Mouse (Mus musculus): ENCODE results near the gene Spats1. TPM values are rescaled to one million over a fixed set of nuclear protein-coding genes. Genes with fewer than 3 reads are reported as not detected.
"Not testable (repeated sequence)": the region's sequence is repeated elsewhere in the genome, so short reads cannot be mapped to it uniquely, and the experiment has no call there.

Spats1 gene
- total RNA-seq, 2 experiments from 2014 or later = 0.22 to 0.65 TPM

GRCm38 (mm10) chr17:45490532-45491154 lies 15.4 kb upstream of the Spats1 start:
- DNase-seq = no peak
- intact Hi-C loops (cut with DNase I) = no loop called here

DNA sequence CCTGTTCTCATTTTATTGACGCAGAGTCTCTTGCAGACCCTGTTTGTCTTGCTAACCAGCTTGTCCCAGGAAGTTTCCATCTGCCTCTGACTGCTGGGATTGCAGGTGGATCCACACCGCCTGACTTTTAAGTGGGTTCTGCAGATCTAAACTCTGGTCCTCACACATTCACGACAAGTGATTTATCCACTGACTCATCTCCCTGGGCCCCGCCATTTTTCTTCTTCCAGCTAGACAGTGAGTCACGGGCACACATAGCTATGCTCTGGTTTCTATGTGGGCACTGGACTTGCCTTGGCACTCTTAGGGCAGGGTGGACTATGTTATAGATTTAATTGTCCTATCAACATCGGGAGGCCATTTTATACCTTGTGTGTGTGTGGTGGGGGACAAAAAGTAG lies 14.5 kb upstream of the Spats1 start:
- DNase-seq = no peak
- intact Hi-C loops (cut with DNase I) = no loop called here

DNA sequence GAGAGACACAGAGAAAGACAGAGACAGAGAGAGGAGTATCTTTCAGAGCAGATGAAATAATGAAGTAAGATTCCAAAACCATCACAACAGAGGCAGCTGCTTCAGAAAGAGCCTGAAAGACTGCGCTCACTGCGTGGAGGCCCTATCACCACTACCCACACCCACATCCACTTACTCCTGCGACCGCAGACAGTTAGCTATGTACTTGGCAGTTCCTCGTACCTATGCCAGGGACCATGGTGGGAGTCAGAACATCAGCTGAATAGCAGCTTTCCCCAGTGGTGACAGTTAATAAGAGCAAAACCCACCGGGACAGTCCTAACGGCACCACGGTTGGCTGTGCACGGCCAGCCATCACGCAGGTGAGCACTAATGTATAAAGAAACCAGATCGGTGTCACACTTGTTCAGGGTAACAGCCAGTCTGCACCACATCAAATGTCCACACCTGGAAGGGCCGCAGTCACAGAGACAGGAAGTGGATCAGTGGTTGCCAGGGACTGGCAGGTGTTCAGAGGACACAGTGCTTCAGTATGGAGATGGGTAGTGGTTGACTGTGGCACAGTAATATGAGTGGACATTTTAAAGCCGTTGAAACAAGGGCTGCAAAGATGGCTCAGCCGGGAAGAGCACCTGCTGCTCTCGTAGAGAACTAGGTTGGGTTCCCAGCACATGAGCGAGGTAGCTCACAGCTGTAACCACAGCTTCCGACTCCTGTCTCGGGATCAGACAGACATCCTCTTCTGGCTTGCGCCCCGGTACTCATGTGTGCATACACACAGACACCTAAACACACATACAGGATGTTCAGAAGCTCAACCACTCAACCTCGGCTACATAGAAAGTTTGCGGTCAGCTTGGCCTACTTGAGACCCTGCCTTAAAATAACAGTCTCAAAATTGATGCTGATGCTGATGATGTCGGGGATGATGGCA lies 13.4 kb upstream of the Spats1 start:
- DNase-seq = no peak
- intact Hi-C loops (cut with DNase I) = no loop called here

GRCm38 (mm10) chr17:45487216-45487615 lies 12.0 kb upstream of the Spats1 start:
- DNase-seq = no peak
- intact Hi-C loops (cut with DNase I) = no loop called here

GRCm38 (mm10) chr17:45485581-45485980 lies 10.4 kb upstream of the Spats1 start:
- intact Hi-C loops (cut with DNase I) = no loop called here
- DNase-seq = no peak

DNA sequence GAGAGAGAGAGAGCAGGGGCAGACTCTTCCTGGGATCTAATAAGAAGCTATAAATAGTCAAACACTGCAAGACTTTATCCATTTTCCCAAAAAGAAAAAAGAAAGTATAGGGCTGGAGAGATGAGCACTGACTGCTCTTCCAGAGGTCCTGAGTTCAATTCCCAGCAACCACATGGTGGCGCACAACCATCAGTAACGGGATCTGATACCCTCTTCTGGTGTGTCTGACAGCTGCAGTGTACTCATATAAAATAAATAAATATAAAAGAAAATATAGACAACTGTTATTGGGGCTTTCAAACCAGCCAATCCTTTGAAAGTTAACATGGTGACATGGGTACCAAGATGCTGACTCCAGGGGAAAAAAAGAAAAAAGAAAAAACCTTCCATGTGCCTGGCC lies 5.2 kb upstream of the Spats1 start:
- DNase-seq = no peak
- intact Hi-C loops (cut with DNase I) = no loop called here

GRCm38 (mm10) chr17:45478234-45478825 lies 3.1 kb upstream of the Spats1 start:
- DNase-seq = peak; percentile 81 to 89
- intact Hi-C loops (cut with DNase I) = loop anchor here (1.0 to 5.0 kb wide), 2 partner anchors 74 to 164 kb away; no protein-coding TSS in a partner anchor

DNA sequence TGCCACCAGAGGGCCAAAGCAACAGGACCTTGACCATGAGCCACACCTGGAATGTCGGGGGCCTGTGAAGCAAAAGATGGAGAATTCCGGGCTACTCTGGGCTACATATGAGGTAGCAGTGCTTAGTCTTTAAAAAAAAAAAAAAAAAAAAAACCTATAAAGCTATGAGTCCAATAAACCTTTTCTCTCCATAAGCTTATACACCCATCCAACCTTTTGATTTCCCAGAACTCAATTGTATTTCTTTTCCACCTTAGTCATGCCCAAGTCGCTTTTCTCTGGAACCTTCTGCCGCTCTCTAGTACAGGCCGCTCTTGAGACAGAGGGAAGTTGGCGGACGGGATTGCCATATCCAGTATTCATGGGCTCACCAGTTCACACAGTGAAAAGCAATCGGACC lies 1.1 kb downstream of the Spats1 start:
- DNase-seq = no peak
- intact Hi-C loops (cut with DNase I) = no loop called here

DNA sequence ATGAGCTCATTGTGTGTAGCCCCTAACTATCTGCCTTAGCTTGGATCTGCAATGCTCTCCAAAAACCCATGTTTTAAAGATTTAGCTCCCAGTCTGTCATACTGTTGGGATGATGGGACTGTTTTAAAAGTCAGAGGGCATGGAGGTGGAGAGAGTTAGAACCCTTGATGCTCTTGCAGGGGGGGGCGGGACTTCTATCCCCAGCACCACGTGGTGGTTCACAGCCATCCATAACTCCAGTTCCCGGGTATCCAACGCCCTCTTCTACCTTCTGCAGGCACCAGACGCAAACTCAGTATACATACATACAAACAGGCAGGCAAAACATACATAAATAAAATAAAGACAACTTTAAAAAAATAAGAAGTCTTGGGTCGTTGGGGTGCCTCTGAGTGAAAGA lies 1.5 kb downstream of the Spats1 start:
- no peak for DNase-seq
- intact Hi-C loops (cut with DNase I) = no loop called here

DNA sequence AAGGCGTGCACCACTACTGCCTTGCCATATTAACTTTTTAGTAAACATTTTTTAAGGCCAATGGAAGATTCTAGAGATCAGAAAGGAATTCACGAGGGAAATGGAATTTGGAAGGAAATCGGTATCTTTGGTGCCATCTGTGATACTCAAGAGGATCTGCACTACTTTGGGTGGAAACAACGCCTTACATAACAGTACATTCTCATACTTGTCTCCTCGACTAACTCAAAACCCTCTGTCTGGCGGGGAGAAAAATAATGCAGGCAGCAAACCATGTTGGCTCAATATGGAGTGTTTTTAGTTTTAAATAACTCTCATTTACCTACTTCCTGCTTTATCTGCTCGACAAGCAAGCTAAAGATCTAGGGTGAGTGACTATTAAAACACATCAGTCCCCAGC lies 4.5 kb downstream of the Spats1 start:
- DNase-seq = no peak
- intact Hi-C loops (cut with DNase I) = no loop called here

DNA sequence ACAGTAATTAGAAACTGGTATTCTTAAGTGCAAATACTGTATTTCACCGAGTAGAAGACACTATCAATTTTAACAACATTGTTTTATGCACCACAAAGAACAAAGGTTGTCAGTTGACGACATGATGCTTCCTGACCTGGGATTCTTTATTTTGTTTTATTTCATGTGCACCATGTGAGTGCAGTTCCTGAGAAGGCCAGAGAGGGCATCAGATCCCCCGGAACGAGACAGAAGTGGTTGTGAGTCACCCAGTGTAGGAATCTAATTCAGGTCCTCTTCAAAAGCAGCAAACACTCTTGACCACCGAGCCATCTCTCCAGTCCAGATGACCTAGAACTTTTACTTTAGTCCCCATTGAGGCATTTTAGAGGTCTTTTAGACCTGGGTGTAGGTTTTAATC lies 6.9 kb downstream of the Spats1 start:
- intact Hi-C loops (cut with DNase I) = no loop called here
- no peak for DNase-seq

GRCm38 (mm10) chr17:45466701-45467100 lies 8.5 kb downstream of the Spats1 start:
- intact Hi-C loops (cut with DNase I) = no loop called here
- no peak for DNase-seq

- DNase-seq = no peak
- intact Hi-C loops (cut with DNase I) = no loop called here
These were observed 11.0 kb downstream of the Spats1 start for GRCm38 (mm10) chr17:45464255-45464654.

GRCm38 (mm10) chr17:45462506-45462905 lies 12.7 kb downstream of the Spats1 start:
- no peak for DNase-seq

GRCm38 (mm10) chr17:45459062-45459461 lies 16.2 kb downstream of the Spats1 start:
- intact Hi-C loops (cut with DNase I) = no loop called here

More at GRCm38 (mm10) chr17:45462506-45462905, 12.7 kb downstream of the Spats1 start:
- intact Hi-C loops (cut with DNase I) = no loop called here

DNA sequence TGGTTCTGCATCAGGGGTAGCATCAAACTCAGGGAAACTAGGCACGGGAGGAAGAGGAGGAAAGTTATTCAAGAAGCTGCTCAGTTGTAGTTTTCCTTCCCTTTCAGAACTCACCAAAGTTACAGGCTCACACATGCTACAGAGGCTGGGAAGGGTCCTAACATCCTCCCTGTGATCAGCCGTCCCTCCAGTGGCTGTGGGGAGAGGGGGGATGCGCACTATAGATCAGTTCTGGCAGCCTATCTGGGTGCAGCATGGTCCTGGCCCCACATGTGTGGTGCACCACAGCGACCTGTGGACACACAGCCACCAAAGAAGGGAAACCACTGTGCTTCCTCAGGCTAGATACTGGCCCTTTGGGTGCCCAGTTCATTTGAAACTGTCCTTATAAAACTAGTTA lies 16.7 kb downstream of the Spats1 start:
- DNase-seq = no peak
- intact Hi-C loops (cut with DNase I) = no loop called here

More at GRCm38 (mm10) chr17:45459062-45459461, 16.2 kb downstream of the Spats1 start:
- DNase-seq = no peak

DNA sequence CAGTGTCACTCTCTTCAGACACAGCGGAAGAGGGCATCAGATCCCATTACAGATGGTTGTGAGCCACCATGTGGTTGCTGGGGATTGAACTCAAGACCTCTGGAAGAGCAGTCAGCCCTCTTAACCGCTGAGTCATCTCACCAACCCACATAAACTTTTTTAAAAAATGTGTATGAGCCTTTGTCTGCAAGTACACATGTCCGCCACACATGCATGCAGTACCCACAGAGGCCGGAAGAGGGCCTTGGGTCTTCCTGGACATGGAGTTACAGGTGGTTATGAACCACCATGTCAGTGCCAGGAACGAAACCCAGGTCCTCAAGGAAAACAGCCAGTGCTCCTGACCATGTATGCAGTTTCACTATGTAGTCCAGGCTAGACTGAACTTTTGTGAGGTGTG lies 17.7 kb downstream of the Spats1 start:
- no peak for DNase-seq

DNA sequence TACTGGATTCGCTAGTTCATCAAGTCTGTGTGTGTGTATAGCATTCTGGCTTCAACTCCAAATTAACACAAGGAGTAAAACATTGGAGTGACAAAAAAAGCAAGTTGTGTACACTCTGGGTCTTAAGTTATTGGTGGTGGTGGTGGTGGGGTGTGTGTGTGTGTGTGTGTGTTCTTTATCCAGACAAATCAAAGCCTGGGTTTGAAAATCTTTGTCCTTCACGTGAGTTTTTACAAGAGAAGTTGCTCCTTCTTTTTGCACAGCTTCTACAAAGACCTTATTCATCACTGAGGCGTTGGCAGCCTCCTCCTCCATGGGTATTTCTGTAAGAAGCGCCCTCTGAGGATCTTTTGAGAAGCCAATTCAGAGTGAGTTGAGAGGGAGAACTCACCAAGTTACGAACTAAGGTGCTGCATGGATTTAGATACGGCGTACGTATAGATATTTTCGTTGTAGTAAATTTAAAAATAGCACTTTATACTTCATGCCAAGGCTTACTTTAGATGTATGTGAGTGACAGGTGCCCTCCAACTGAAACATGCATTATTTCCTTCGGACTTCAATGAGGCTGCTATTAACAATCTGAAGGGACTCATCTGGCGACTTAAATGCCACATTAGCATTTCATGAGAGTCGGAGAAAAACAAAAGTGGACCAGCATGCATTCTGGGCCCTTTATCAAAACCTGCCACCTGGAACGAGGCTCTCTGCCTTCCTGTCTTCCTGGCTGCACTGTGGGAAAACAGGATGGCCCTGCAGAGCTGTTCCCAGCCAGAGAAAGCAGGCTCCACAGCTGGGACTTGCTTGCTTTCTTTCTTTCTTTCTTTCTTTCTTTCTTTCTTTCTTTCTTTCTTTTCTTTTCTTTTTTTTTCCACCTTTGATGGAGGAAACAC lies 18.7 kb downstream of the Spats1 start:
- DNase-seq = no peak

More for the DNA sequence above, 17.7 kb downstream of the Spats1 start:
- intact Hi-C loops (cut with DNase I) = no loop called here

DNA sequence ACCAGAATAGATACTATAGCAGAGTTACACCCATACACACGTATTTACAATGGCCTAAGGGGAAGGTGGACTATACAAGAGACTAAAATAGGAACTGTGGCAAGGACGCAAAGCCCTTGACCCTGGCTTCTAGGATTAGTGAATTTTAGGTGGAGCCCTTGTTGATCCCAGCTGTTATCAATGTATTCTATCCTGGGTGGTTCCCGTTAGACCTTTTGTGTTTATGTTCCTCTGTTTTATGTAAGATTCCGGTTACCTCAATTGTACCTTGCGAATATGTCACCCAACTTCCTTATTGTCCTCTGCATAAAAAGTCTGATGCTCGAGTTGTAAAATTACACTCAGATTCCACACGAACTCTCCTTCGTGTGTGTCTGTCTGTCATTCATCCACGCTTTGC lies 19.4 kb downstream of the Spats1 start:
- intact Hi-C loops (cut with DNase I); DNase-seq: not testable (repeated sequence)

More for the DNA sequence above, 18.7 kb downstream of the Spats1 start:
- intact Hi-C loops (cut with DNase I) = no loop called here

- intact Hi-C loops (cut with DNase I) = no loop called here
- DNase-seq = no peak
These were observed 20.4 kb downstream of the Spats1 start for GRCm38 (mm10) chr17:45454794-45455193.

All from heart, postnatal 10 days (tissue).